Mouse (Mus musculus): Measurements from ENCODE around the gene Glyat.

Gene Glyat

GRCm38 (mm10) chr19:12685231-12685630 is 52.1 kb downstream of the Glyat start:
- DNase-seq (ENCODE audit: low spot score), result no peak

DNA sequence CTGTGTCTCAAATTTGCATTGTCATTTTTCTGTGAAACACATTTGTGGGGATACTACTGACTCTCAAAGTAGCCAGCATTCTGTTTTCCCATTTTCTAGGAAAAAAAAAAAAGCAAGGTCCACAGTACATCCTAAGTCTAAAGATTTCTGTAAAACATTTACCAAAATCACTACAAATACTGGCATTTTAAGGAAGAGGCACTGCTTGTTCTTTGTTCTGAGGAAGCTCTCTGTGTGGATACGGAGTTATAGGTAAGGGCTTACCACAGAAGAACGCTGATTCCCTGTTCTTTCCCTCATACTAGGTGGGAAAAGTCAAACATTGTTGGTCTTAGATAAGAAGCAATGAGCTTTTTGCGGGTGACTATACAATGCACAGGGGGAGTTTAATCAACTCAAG is 62.5 kb downstream of the Glyat start, which contains the start of gene Keg1:
Keg1 (plus strand) TSS at position 197 of the 400 bp plus-strand sequence.
- no peak for DNase-seq (ENCODE audit: low spot score)

- DNase-seq (ENCODE audit: low spot score), result no peak
Observed at GRCm38 (mm10) chr19:12696221-12696620, 63.1 kb downstream of the Glyat start.
